Mouse (Mus musculus): Measurements from ENCODE around the gene Gm40460. TPM values are rescaled to one million over a fixed set of nuclear protein-coding genes. Genes with fewer than 3 reads are reported as not detected.
A peak's percentile ranks its signal among the peaks of the same experiment; 100 is the strongest.
"Not testable (repeated sequence)": the region's sequence is repeated elsewhere in the genome, so short reads cannot be mapped to it uniquely, and the experiment has no call there.

Gene Gm40460
- polyA plus RNA-seq (2014; fragmentation: Nextera tagmentation; extraction: Ambion mirVana): not detected in 2 replicates

DNA sequence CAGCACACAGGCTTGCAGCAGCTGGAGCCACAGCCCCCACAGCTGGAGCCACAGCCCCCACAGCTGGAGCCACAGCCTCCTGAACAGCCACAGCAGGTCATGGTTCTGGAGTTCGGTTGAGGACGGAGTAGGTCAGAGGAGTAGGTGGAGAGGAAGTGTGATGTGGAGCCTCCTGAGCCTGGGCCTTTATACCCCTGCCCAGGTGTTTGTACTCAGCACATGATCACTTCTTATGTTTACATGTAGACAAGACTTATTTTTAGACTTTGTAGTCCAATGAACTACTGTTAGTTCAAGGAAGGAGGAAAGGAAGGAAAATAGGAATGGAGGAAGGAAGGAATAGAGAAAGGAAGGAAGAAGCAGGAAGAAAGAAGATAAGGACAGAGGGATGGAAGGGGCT is at the start of gene Gm40460:
TSS of gene Gm40460 (minus strand) at position 101 of the 400 bp plus-strand sequence.
- DNase-seq (ENCODE audit: low spot score): no peak
- Histone ChIP-seq H3K9me3 (ENCODE audit: control insufficient read depth, low read length) (0 out of 2 replicates have a peak, but pooled peaks cover 3% of the 10 kb centered on the region), H3K36me3 (ENCODE audit: control insufficient read depth, insufficient read depth, low read length) (no peaks in the 10 kb centered on the region), H3K9ac (ENCODE audit: low read depth, low read length) (no peak within 1 kb of the TSS), H3K4me2 (no peak within 1 kb of the TSS), H3K4me1 (replicated peaks; ENCODE audit: control insufficient read depth, insufficient read depth, low read length) (no peaks in the 10 kb centered on the region), H3K4me3 (ENCODE audit: low read depth, low read length) (no peak within 1 kb of the TSS), H3K27me3 (replicated peaks; ENCODE audit: control insufficient read depth, insufficient read depth, low read length) (no peaks in the 10 kb centered on the region), H3K27ac (ENCODE audit: low read depth, low read length) (no peak within 1 kb of the TSS)
- 46% methylated on average over 2 of the region's 2 CpGs for WGBS
- ATAC-seq (replicated peaks; ENCODE audit: low FRiP score): no peak

DNA sequence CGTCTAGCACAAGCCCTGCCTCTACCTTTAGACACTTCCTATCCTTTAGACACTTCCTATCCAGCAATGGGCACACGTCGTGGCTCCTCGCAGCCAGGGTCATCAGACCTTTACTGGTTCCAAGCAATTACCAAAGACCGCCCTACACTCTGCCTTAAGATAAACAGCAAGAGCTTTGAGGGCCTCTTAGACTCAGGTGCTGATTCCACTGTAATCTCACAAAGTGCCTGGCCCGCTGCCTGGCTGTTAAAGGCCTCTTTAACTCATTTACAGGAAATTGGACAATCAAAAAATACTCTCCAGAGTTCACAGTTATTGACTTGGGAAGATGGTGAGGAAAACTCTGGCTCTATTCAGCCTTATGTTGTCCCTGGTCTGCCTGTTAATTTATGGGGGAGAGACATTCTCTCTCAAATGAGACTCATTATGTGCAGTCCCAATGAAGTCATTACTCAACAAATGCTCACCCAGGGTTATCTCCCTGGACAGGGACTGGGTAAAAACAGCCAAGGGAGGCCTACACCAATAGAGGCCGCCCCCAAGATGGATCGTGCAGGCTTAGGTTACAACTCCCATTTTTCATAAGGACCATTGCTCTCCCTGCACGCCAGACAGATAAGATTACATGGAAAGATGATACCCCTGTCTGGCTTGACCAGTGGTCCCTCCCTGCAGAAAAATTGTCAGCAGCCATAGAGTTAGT is 45.2 kb upstream of the Gm40460 start:
- DNase-seq (ENCODE audit: low spot score); H3K36me3 ChIP-seq (ENCODE audit: control insufficient read depth, insufficient read depth, low read length); ATAC-seq (replicated peaks; ENCODE audit: low FRiP score); H3K27ac ChIP-seq (ENCODE audit: low read depth, low read length); H3K4me1 ChIP-seq (replicated peaks; ENCODE audit: control insufficient read depth, insufficient read depth, low read length); H3K9ac ChIP-seq (ENCODE audit: low read depth, low read length); H3K4me2 ChIP-seq; H3K9me3 ChIP-seq (ENCODE audit: control insufficient read depth, low read length); H3K4me3 ChIP-seq (ENCODE audit: low read depth, low read length): not testable (repeated sequence)
- peaks cover 19% of the 10 kb centered on the region for H3K27me3 ChIP-seq (replicated peaks; ENCODE audit: control insufficient read depth, insufficient read depth, low read length)
- 53% methylated on average over 9 of the region's 9 CpGs for WGBS

DNA sequence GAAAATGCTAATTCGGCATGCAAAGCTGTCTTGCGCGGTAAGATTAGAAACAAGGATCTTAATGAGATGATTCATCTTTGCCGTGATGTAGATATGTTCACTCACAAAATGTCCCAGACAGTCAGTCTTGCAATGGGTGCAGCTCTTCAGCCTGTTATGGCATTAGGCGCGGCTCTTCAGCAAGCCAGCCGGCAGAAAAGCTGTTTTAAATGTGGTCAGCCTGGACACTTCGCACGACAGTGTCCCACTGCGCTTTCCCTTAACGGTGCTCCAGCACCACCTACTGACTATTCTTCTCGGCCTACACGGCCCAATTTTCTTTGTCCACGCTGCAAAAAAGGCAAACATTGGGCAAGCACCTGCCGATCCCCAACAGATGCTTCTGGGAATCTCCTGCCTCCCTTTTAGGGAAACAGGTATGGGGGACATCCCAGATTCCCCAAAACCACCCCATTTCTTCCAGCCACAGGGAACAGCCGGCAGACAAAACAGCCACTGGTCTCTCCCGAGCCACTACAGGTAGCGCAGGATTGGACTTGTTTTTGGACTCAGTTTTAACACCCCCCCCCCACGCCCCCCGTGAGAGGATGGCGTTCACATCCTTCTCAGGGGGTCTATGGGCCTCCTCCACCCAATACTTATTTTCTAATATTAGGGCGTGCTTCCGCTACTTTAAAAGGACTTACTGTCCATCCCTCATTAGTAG is 44.4 kb upstream of the Gm40460 start:
- Histone ChIP-seq H3K4me2 (peak overlapping the region; percentile 84), H3K27ac (ENCODE audit: low read depth, low read length) (no peak overlapping the region), H3K4me3 (ENCODE audit: low read depth, low read length) (peak overlapping the region; percentile 51), H3K36me3 (ENCODE audit: control insufficient read depth, insufficient read depth, low read length) (no peaks in the 10 kb centered on the region), H3K27me3 (replicated peaks; ENCODE audit: control insufficient read depth, insufficient read depth, low read length) (peaks cover 19% of the 10 kb centered on the region), H3K9ac (ENCODE audit: low read depth, low read length) (no peak overlapping the region), H3K4me1 (replicated peaks; ENCODE audit: control insufficient read depth, insufficient read depth, low read length) (peaks cover 6% of the 10 kb centered on the region; the same call in 1 of the 2 replicates), H3K9me3 (ENCODE audit: control insufficient read depth, low read length) (no peaks in the 10 kb centered on the region)
- 25% methylated on average over 23 of the region's 23 CpGs for WGBS
- DNase-seq (ENCODE audit: low spot score) (no peak), ATAC-seq (replicated peaks; ENCODE audit: low FRiP score) (no peak; the same call in 1 of the 2 replicates)

DNA sequence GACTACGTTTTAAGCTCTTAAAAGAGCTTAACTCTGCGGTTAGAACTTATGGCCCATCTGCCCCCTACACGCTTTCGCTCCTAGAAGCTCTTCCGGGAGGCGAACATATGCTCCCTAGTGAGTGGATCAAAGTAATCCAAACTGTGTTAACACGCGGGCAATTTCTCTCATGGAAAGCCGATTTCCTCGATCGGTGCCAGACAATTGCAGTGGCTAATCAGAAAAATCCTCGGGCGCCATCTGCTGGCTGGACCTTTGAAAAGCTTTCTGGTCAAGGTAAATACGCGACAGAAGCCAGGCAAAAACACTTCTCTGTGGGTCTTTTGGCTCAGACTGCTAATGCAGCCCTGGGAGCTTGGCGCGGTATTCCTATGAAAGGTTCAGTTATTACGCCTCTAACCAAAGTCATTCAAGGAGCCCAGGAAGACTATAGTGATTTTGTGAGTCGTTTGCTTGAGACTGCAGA is 43.8 kb upstream of the Gm40460 start:
- Histone ChIP-seq H3K4me1 (replicated peaks; ENCODE audit: control insufficient read depth, insufficient read depth, low read length) (peaks cover 6% of the 10 kb centered on the region; the same call in 1 of the 2 replicates), H3K27ac (ENCODE audit: low read depth, low read length) (peak overlapping the region; percentile 43; the same call in 1 of the 2 replicates), H3K36me3 (ENCODE audit: control insufficient read depth, insufficient read depth, low read length) (no peaks in the 10 kb centered on the region), H3K27me3 (replicated peaks; ENCODE audit: control insufficient read depth, insufficient read depth, low read length) (peaks cover 19% of the 10 kb centered on the region), H3K4me2 (peak overlapping the region; percentile 84), H3K9ac (ENCODE audit: low read depth, low read length) (peak overlapping the region; percentile 66), H3K9me3 (ENCODE audit: control insufficient read depth, low read length) (no peaks in the 10 kb centered on the region), H3K4me3 (ENCODE audit: low read depth, low read length) (peak overlapping the region; percentile 51)
- DNase-seq (ENCODE audit: low spot score): peak; percentile 85
- ATAC-seq (replicated peaks; ENCODE audit: low FRiP score): peak; percentile 70
- WGBS: under 1% methylated on average over 19 of the region's 19 CpGs

DNA sequence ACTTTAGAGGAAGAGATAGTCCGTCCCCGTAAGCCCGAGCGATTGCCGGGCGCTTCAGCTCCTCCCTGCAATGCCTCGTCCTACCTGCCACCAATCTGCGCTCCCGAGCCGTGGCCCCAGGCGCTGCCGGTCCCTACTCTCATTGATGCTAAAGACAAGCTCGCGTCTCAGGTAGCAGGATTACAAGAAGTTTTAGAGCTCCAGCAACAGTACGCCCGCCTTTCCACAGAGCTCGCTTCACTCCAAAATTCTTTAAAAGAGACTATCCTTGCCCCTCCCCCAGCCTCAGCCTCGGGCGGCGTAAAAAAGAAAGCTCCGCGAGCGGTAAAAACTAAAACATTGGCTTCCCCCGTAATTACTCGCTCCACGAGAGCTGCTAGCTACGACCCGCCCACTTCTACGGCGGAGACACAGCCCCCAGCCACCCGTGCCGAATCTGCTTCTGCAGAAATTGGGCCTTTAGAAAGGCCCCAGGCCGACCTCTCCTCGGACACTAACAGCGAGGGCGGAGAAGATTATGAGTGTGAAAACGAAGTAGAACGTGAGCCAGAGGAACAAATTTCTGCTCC is 43.2 kb upstream of the Gm40460 start:
- WGBS: under 1% methylated on average over 38 of the region's 38 CpGs
- Histone ChIP-seq H3K4me1 (replicated peaks; ENCODE audit: control insufficient read depth, insufficient read depth, low read length) (peaks cover 6% of the 10 kb centered on the region; the same call in 1 of the 2 replicates), H3K27ac (ENCODE audit: low read depth, low read length) (peak overlapping the region; percentile 43; the same call in 1 of the 2 replicates), H3K4me3 (ENCODE audit: low read depth, low read length) (peak overlapping the region; percentile 51), H3K27me3 (replicated peaks; ENCODE audit: control insufficient read depth, insufficient read depth, low read length) (peaks cover 19% of the 10 kb centered on the region), H3K9ac (ENCODE audit: low read depth, low read length) (peak overlapping the region; percentile 66), H3K36me3 (ENCODE audit: control insufficient read depth, insufficient read depth, low read length) (no peaks in the 10 kb centered on the region), H3K4me2 (peak overlapping the region; percentile 84), H3K9me3 (ENCODE audit: control insufficient read depth, low read length) (no peaks in the 10 kb centered on the region)
- ATAC-seq (replicated peaks; ENCODE audit: low FRiP score) (peak; percentile 62), DNase-seq (ENCODE audit: low spot score) (peak; percentile 75)

DNA sequence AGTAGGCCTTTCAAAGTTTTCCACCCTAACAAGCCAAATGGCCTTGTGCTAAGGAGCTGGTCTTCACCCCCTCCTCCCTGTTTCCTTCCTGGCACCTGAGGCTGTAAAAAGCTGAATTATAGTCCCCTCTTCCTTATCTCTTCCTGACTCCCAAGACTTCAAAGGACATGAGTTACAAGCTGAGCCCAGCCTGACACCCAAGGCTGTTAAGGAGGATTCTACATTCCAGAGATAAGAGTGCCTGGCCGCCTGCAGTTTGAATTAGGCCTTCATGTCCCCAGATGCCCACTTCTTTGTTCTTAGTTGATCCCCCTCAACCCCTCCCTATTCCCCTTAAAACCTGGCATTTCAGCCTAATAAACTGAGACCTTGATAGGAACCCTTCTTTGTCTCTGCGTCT is 42.0 kb upstream of the Gm40460 start:
- not testable (repeated sequence) for H3K27ac ChIP-seq (ENCODE audit: low read depth, low read length); DNase-seq (ENCODE audit: low spot score); H3K36me3 ChIP-seq (ENCODE audit: control insufficient read depth, insufficient read depth, low read length); H3K4me1 ChIP-seq (replicated peaks; ENCODE audit: control insufficient read depth, insufficient read depth, low read length); H3K9me3 ChIP-seq (ENCODE audit: control insufficient read depth, low read length); H3K9ac ChIP-seq (ENCODE audit: low read depth, low read length); H3K4me3 ChIP-seq (ENCODE audit: low read depth, low read length); ATAC-seq (replicated peaks; ENCODE audit: low FRiP score)
- WGBS: 21% methylated on average over 2 of the region's 2 CpGs
- H3K4me2 ChIP-seq: peak overlapping the region; percentile 5; the same call in 1 of the 2 replicates
- peaks cover 19% of the 10 kb centered on the region for H3K27me3 ChIP-seq (replicated peaks; ENCODE audit: control insufficient read depth, insufficient read depth, low read length)

DNA sequence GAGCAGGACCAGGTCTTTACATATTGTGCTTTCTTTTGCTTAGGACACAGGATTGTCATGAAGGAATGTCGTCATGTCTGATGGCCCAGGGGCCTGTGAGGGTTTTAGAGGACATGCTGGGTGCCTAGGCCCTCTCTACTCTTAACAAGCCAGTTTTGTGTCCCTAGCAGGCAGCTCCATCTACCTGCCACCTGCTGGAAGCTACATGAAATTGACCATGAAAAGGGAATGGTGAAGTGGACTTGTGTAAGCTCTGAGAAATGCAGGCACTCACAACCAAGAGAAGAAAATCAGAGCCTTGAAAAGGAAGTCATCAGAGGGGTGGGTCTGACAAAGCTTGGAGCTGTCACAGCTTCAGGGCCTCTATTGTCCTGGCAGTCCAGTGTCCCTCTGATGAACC is 38.4 kb upstream of the Gm40460 start:
- H3K9ac ChIP-seq (ENCODE audit: low read depth, low read length); H3K27ac ChIP-seq (ENCODE audit: low read depth, low read length); H3K4me1 ChIP-seq (replicated peaks; ENCODE audit: control insufficient read depth, insufficient read depth, low read length); H3K4me3 ChIP-seq (ENCODE audit: low read depth, low read length); ATAC-seq (replicated peaks; ENCODE audit: low FRiP score); H3K36me3 ChIP-seq (ENCODE audit: control insufficient read depth, insufficient read depth, low read length); DNase-seq (ENCODE audit: low spot score); H3K4me2 ChIP-seq; H3K9me3 ChIP-seq (ENCODE audit: control insufficient read depth, low read length): not testable (repeated sequence)
- 71% methylated on average over 1 of the region's 1 CpGs for WGBS
- H3K27me3 ChIP-seq (replicated peaks; ENCODE audit: control insufficient read depth, insufficient read depth, low read length): peaks cover 19% of the 10 kb centered on the region

DNA sequence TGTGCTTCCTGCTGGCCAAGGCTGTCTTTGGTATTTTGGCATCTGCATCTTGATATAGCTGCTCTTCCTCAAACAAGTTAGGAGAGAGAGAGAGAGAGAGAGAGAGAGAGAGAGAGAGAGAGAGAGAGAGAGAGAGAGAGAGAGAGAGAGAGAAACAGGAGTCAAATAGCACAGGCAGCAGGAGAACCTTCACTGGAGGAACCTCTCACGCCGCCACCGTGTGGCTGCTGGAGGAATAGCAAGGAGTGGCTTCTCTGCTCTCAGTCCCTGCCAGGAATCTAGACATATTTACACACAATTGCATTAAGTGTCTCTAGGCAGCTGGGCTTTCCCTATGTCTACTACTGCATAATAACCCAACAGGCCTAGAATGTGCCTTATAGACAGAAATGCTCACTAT is 37.3 kb upstream of the Gm40460 start:
- not testable (repeated sequence) for H3K4me3 ChIP-seq (ENCODE audit: low read depth, low read length); DNase-seq (ENCODE audit: low spot score); H3K9me3 ChIP-seq (ENCODE audit: control insufficient read depth, low read length); H3K4me2 ChIP-seq; H3K9ac ChIP-seq (ENCODE audit: low read depth, low read length); ATAC-seq (replicated peaks; ENCODE audit: low FRiP score); H3K27ac ChIP-seq (ENCODE audit: low read depth, low read length); H3K36me3 ChIP-seq (ENCODE audit: control insufficient read depth, insufficient read depth, low read length); H3K4me1 ChIP-seq (replicated peaks; ENCODE audit: control insufficient read depth, insufficient read depth, low read length)
- 0% methylated on average over 3 of the region's 3 CpGs for WGBS
- H3K27me3 ChIP-seq (replicated peaks; ENCODE audit: control insufficient read depth, insufficient read depth, low read length): peaks cover 11% of the 10 kb centered on the region

Data from liver, embryonic 11.5 days (tissue).